ENCODE assay signal across 22 mouse cellular contexts in genomic region chr12:35826990-35827389, GRCm38 (mm10).
DNase-seq lines count a peak whose midpoint lies in the region; ATAC-seq and TF ChIP-seq lines count a peak whose summit lies in the region.
"Had no signal": no experiment of that assay in that cellular context is flagged by ENCODE, and none has a peak within 500 bp of the region (broad histone marks: within the 10 kb centered on the region; RNA-seq: fewer than 3 reads in every experiment).

No protein-coding gene starts in this region.

- no peaks in the 10 kb centered on the region for H3K27me3 ChIP-seq in MEL (ENCODE audit: control insufficient read depth in 1 of 2, insufficient read depth in 2 of 2, low read length in 2 of 2)
- H3K27me3 ChIP-seq in splenic B cell, adult 2 months (ENCODE audit: control insufficient read depth, insufficient read depth, low read length, poor library complexity, severe bottlenecking): no peaks in the 10 kb centered on the region
- no peaks in the 10 kb centered on the region for H3K27me3 ChIP-seq in kidney, embryonic 14.5 days (ENCODE audit: control insufficient read depth, insufficient read depth, low read length)
- H3K27me3 ChIP-seq: forebrain, embryonic 15.5 days; heart, embryonic 15.5 days; hindbrain, embryonic 13.5 days had no signal

- peaks cover 0 to 15% of the 10 kb centered on the region in 2 experiments; a peak in 2 of 4 replicates for H3K36me3 ChIP-seq in MEL (ENCODE audit: control insufficient read depth in 1 of 2, insufficient read depth in 2 of 2, low read length in 2 of 2)
- no peaks in the 10 kb centered on the region for H3K36me3 ChIP-seq in splenic B cell, adult 2 months (ENCODE audit: control insufficient read depth, insufficient read depth, low read length, poor library complexity, severe bottlenecking)
- H3K36me3 ChIP-seq in kidney, embryonic 14.5 days (ENCODE audit: control insufficient read depth, insufficient read depth, low read length): no peaks in the 10 kb centered on the region
- H3K36me3 ChIP-seq: embryonic facial prominence, embryonic 13.5 days; forebrain, embryonic 10.5 days; forebrain, embryonic 15.5 days; G1E; heart, embryonic 15.5 days; hindbrain, embryonic 13.5 days had no signal

- no peak overlapping the region for H3K9ac ChIP-seq in MEL (ENCODE audit: control insufficient read depth, low read depth, low read length, poor library complexity, severe bottlenecking)
- H3K9ac ChIP-seq in kidney, embryonic 14.5 days (ENCODE audit: low read depth, low read length): no peak overlapping the region
- H3K9ac ChIP-seq: embryonic facial prominence, embryonic 13.5 days; forebrain, embryonic 15.5 days; heart, embryonic 15.5 days; hindbrain, embryonic 13.5 days had no signal

- 77% methylated on average over 5 of the region's 5 CpGs for WGBS in lung, adult 2 months
- 89% methylated on average over 5 of the region's 5 CpGs for WGBS in kidney, embryonic 14.5 days

- no peak overlapping the region for H3K27ac ChIP-seq in MEL (ENCODE audit: control insufficient read depth, low read depth, low read length)
- no peak overlapping the region for H3K27ac ChIP-seq in kidney, embryonic 14.5 days (ENCODE audit: low read depth, low read length)
- H3K27ac ChIP-seq: embryonic facial prominence, embryonic 13.5 days; forebrain, embryonic 10.5 days; forebrain, embryonic 15.5 days; heart, adult 2 months; heart, embryonic 15.5 days; hindbrain, embryonic 13.5 days; hindbrain, postnatal 0 days had no signal

- peak; percentile 35 for DNase-seq in lung, postnatal 36 days
- DNase-seq in lung, adult 2 months: no peak
- DNase-seq in MEL (ENCODE audit: low read depth, low spot score): peak; percentile 26
- peak; percentile 26 for DNase-seq in splenic B cell, adult 2 months (ENCODE audit: low read depth, low spot score)
- no peak for DNase-seq in urinary bladder, postnatal 25 days (ENCODE audit: low spot score)
- no peak for DNase-seq in cerebellum, postnatal 25 days
- DNase-seq: adrenal gland, postnatal 14 days; cerebellum, adult 18-20 months; cerebellum, postnatal 10 days; gastrocnemius, postnatal 10 days; heart, adult 2 months; heart, postnatal 14 days had no signal

- no peak overlapping the region for H3K4me3 ChIP-seq in lung, adult 2 months (replicated peaks; ENCODE audit: extremely low read depth, low read depth, low read length)
- H3K4me3 ChIP-seq in MEL (ENCODE audit: control insufficient read depth in 1 of 2, insufficient read depth in 1 of 2, low read depth in 2 of 2, low read length in 2 of 2): no peak overlapping the region
- no peak overlapping the region for H3K4me3 ChIP-seq in kidney, embryonic 14.5 days (ENCODE audit: low read length)
- H3K4me3 ChIP-seq: embryonic facial prominence, embryonic 13.5 days; forebrain, embryonic 10.5 days; forebrain, embryonic 15.5 days; heart, adult 2 months; heart, embryonic 15.5 days; hindbrain, embryonic 13.5 days had no signal

- no peaks in the 10 kb centered on the region for H3K79me2 ChIP-seq in MEL (ENCODE audit: control insufficient read depth, insufficient read depth, low read length, poor library complexity)

- no peak for TF ChIP-seq RAD21 in MEL (IDR thresholded peaks at IDR 0.05; ENCODE audit: low read depth, low read length)

- TF ChIP-seq POLR2A in lung, adult 2 months (IDR thresholded peaks at IDR 0.05; ENCODE audit: borderline replicate concordance, extremely low read depth, low read depth, low read length): no peak
- TF ChIP-seq POLR2A in MEL (IDR thresholded peaks at IDR 0.05; ENCODE audit: control insufficient read depth in 1 of 2, insufficient read depth in 1 of 2, low read depth in 1 of 2, low read length in 2 of 2, poor library complexity in 1 of 2): no peak

- TF ChIP-seq EP300 in MEL (IDR thresholded peaks at IDR 0.05; ENCODE audit: low read depth in 1 of 2, low read length in 2 of 2): no peak

- ATAC-seq in megakaryocyte, adult 5-6 weeks (ENCODE audit: poor library complexity, severe bottlenecking): peak; percentile 52
- ATAC-seq in kidney, embryonic 14.5 days (ENCODE audit: low FRiP score, low TSS enrichment): no peak
- ATAC-seq: forebrain, embryonic 15.5 days; hindbrain, postnatal 0 days had no signal

- TF ChIP-seq CTCF in lung, adult 2 months (IDR thresholded peaks at IDR 0.05; ENCODE audit: insufficient read depth, low read length): no peak
- no peak for TF ChIP-seq CTCF in MEL (IDR thresholded peaks at IDR 0.05 in 2 of 3, conservative IDR thresholded peaks at IDR 0.05 in 1 of 3; ENCODE audit: control insufficient read depth in 1 of 3, insufficient read depth in 1 of 3, low read depth in 2 of 3, low read length in 3 of 3, poor library complexity in 1 of 3, severe bottlenecking in 1 of 3)

- H3K9me3 ChIP-seq in MEL (replicated peaks; ENCODE audit: insufficient read depth, low read length): no peaks in the 10 kb centered on the region
- no peaks in the 10 kb centered on the region for H3K9me3 ChIP-seq in kidney, embryonic 14.5 days (ENCODE audit: control insufficient read depth, low read length)
- H3K9me3 ChIP-seq: embryonic facial prominence, embryonic 13.5 days; forebrain, embryonic 10.5 days; forebrain, embryonic 15.5 days; heart, embryonic 15.5 days had no signal

- H3K4me1 ChIP-seq in lung, adult 2 months (ENCODE audit: control insufficient read depth, insufficient read depth, low read length): peaks cover 6% of the 10 kb centered on the region; the same call in 1 of the 2 replicates
- peaks cover 0 to 9% of the 10 kb centered on the region in 2 experiments; a peak in 3 of 4 replicates for H3K4me1 ChIP-seq in MEL (ENCODE audit: control insufficient read depth in 1 of 2, insufficient read depth in 2 of 2, low read length in 2 of 2)
- H3K4me1 ChIP-seq in kidney, embryonic 14.5 days (ENCODE audit: control insufficient read depth, insufficient read depth, low read length): no peaks in the 10 kb centered on the region
- H3K4me1 ChIP-seq: forebrain, embryonic 15.5 days; hindbrain, embryonic 13.5 days had no signal

- no peak overlapping the region for H3K4me2 ChIP-seq in kidney, embryonic 14.5 days (replicated peaks; ENCODE audit: low read depth, low read length)
- H3K4me2 ChIP-seq: embryonic facial prominence, embryonic 13.5 days; forebrain, embryonic 15.5 days; heart, embryonic 11.5 days; heart, embryonic 15.5 days; hindbrain, embryonic 13.5 days had no signal

TF ChIP-seq in MEL, 35 proteins besides CTCF, POLR2A, EP300 and RAD21:
- no peak for TF ChIP-seq NELFE (IDR thresholded peaks at IDR 0.05; ENCODE audit: low read depth, low read length)
- no peak for TF ChIP-seq SIN3A (IDR thresholded peaks at IDR 0.05; ENCODE audit: low read length)
- no peak for TF ChIP-seq HCFC1 (IDR thresholded peaks at IDR 0.05; ENCODE audit: low read depth, low read length)
- no peak for TF ChIP-seq POLR2AphosphoS5 (IDR thresholded peaks at IDR 0.05; ENCODE audit: borderline replicate concordance, low read depth, low read length)
- no peak for TF ChIP-seq RCOR1 (IDR thresholded peaks at IDR 0.05; ENCODE audit: low read depth, low read length)
- TF ChIP-seq NRF1 (IDR thresholded peaks at IDR 0.05; ENCODE audit: insufficient read depth, low read depth, low read length, poor library complexity, severe bottlenecking): no peak
- no peak for TF ChIP-seq ZKSCAN1 (IDR thresholded peaks at IDR 0.05; ENCODE audit: low read depth, low read length)
- no peak for TF ChIP-seq SMC3 (IDR thresholded peaks at IDR 0.05; ENCODE audit: low read depth, low read length)
- TF ChIP-seq UBTF (IDR thresholded peaks at IDR 0.05; ENCODE audit: borderline replicate concordance, insufficient read depth, low read depth, low read length): no peak
- no peak for TF ChIP-seq ZNF384 (IDR thresholded peaks at IDR 0.05; ENCODE audit: low read depth, low read length)
- TF ChIP-seq TCF12 (IDR thresholded peaks at IDR 0.05; ENCODE audit: low read depth, low read length): no peak
- TF ChIP-seq BHLHE40 (IDR thresholded peaks at IDR 0.05; ENCODE audit: borderline replicate concordance, low read depth, low read length): no peak
- TF ChIP-seq E2F4 (IDR thresholded peaks at IDR 0.05; ENCODE audit: borderline replicate concordance, low read depth, low read length): no peak
- no peak for TF ChIP-seq MYC (IDR thresholded peaks at IDR 0.05; ENCODE audit: low read depth, low read length)
- no peak for TF ChIP-seq KAT2A (conservative IDR thresholded peaks at IDR 0.05; ENCODE audit: low read depth, low read length)
- TF ChIP-seq ZC3H11A (IDR thresholded peaks at IDR 0.05; ENCODE audit: low read depth, low read length): no peak
- TF ChIP-seq GATA1 (IDR thresholded peaks at IDR 0.05; ENCODE audit: low read depth, low read length): no peak
- TF ChIP-seq USF1 (IDR thresholded peaks at IDR 0.05; ENCODE audit: low read depth, low read length): no peak
- TF ChIP-seq GABPA (IDR thresholded peaks at IDR 0.05; ENCODE audit: low read depth, low read length): no peak
- TF ChIP-seq MAZ (IDR thresholded peaks at IDR 0.05; ENCODE audit: low read depth, low read length): no peak

Comparison
In these comparisons a context has a peak if more than half of its experiments do, and no peak if none do; other contexts are left out.
1. DNase-seq: peak in lung, postnatal 36 days (single experiment), MEL (single experiment) and splenic B cell, adult 2 months (single experiment); none in lung, adult 2 months (single experiment), urinary bladder, postnatal 25 days (single experiment) and cerebellum, postnatal 25 days (0 of 2).